Mouse (Mus musculus) CH12.LX (cell line): ENCODE results near the gene Dnajc22. TPM values are rescaled to one million over a fixed set of nuclear protein-coding genes. Genes with fewer than 3 reads are reported as not detected.

Experiments
- DNase-seq: peaks from one replicate; pipeline ENCODE4 v3.0.0-alpha.2; 2013; ENCODE audit errors: extremely low read depth
- H3K27ac ChIP-seq: 2 replicates; pipeline ENCODE4 v1.5.1; 2012; ENCODE audit warnings: low read depth, mild to moderate bottlenecking, control low read depth, moderate library complexity; ENCODE audit not compliant: insufficient read depth
- H3K27me3 ChIP-seq: replicated peaks from 2 replicates; pipeline ENCODE3; 2012; ENCODE audit warnings: inconsistent platforms
- H3K36me3 ChIP-seq, 2 experiments: replicated peaks in 1 of 2; 2 replicates each; pipeline versions ENCODE3 to v1.6.1; 2012; ENCODE audit warnings: inconsistent platforms in 1 of 2, low read length in 1 of 2, mild to moderate bottlenecking in 1 of 2, mixed read lengths in 1 of 2, moderate library complexity in 1 of 2; ENCODE audit not compliant: control insufficient read depth in 1 of 2, insufficient read depth in 1 of 2
- H3K4me1 ChIP-seq, 2 experiments: 2 replicates each; pipeline ENCODE4 v1.6.1; 2012; ENCODE audit warnings: inconsistent platforms in 1 of 2, moderate library complexity in 1 of 2; ENCODE audit not compliant: insufficient read depth in 2 of 2, control insufficient read depth in 1 of 2
- H3K4me2 ChIP-seq: 2 replicates; pipeline ENCODE4 v1.6.1; 2012; ENCODE audit warnings: low read depth, mild to moderate bottlenecking, control low read depth; ENCODE audit not compliant: poor library complexity, insufficient read depth, severe bottlenecking
- H3K4me3 ChIP-seq, 3 experiments: fragments of 150-350 bp in 1 of 3; sonication (generic) in 1 of 3; replicated peaks in 1 of 3; 2 replicates each; pipeline versions ENCODE3 to v1.5.1; 2011 to 2012; ENCODE audit warnings: low read depth in 2 of 3, low read length in 2 of 3, mild to moderate bottlenecking in 2 of 3, moderate library complexity in 2 of 3, control low read depth in 1 of 3, improper control_type of control experiment in 1 of 3, inconsistent platforms in 1 of 3, mixed read lengths in 1 of 3; ENCODE audit not compliant: poor library complexity in 1 of 3
- H3K79me2 ChIP-seq: replicated peaks from 2 replicates; pipeline ENCODE4 v1.6.1; 2012; ENCODE audit warnings: mild to moderate bottlenecking, moderate library complexity; ENCODE audit not compliant: control insufficient read depth, poor library complexity, insufficient read depth, severe bottlenecking; ENCODE audit errors: extremely low read depth
- H3K9ac ChIP-seq: 2 replicates; pipeline ENCODE4 v1.6.1; 2012; ENCODE audit warnings: low read depth, mild to moderate bottlenecking, control low read depth, moderate library complexity; ENCODE audit not compliant: insufficient read depth
- H3K9me3 ChIP-seq: replicated peaks from 2 replicates; pipeline ENCODE3; 2012; ENCODE audit warnings: low read length, inconsistent platforms, mixed read lengths
- CHD1 ChIP-seq: IDR thresholded peaks from 2 replicates; pipeline ENCODE4 v1.6.1; 2012; ENCODE audit warnings: low read depth, low read length, improper control_type of control experiment, inconsistent platforms
- CHD2 ChIP-seq: IDR thresholded peaks from 2 replicates; pipeline ENCODE4 v1.6.1; 2011; ENCODE audit warnings: low read length, improper control_type of control experiment
- CTCF ChIP-seq, 2 experiments: IDR thresholded peaks in 1 of 2; conservative IDR thresholded peaks in 1 of 2; 2 replicates each; pipeline ENCODE4 v1.5.1; 2011 to 2012; ENCODE audit warnings: low read depth in 2 of 2, low read length in 2 of 2, improper control_type of control experiment in 1 of 2, inconsistent platforms in 1 of 2, mild to moderate bottlenecking in 1 of 2, moderate library complexity in 1 of 2
- ELF1 ChIP-seq: IDR thresholded peaks from 2 replicates; pipeline ENCODE4 v1.6.1; 2014; ENCODE audit warnings: low read depth, mild to moderate bottlenecking, inconsistent platforms, low read length, improper control_type of control experiment
- EP300 ChIP-seq: IDR thresholded peaks from 2 replicates; pipeline ENCODE4 v1.6.1; 2011; ENCODE audit warnings: low read length, improper control_type of control experiment
- GABPA ChIP-seq: IDR thresholded peaks from 2 replicates; pipeline ENCODE4 v1.6.1; 2012; ENCODE audit warnings: low read depth, low read length, improper control_type of control experiment, inconsistent platforms; ENCODE audit not compliant: insufficient replicate concordance
- JUND ChIP-seq: conservative IDR thresholded peaks from 2 replicates; pipeline ENCODE4 v1.6.1; 2011; ENCODE audit warnings: low read depth, low read length, improper control_type of control experiment
- PAX5 ChIP-seq: IDR thresholded peaks from 2 replicates; pipeline ENCODE4 v1.6.1; 2012; ENCODE audit warnings: low read length, inconsistent platforms, mixed read lengths
- POLR2A ChIP-seq: IDR thresholded peaks from 2 replicates; pipeline ENCODE4 v1.6.1; 2011; ENCODE audit warnings: low read depth, mild to moderate bottlenecking, improper control_type of control experiment, low read length
- POLR2AphosphoS2 ChIP-seq: IDR thresholded peaks from 2 replicates; pipeline ENCODE4 v1.6.1; 2011; ENCODE audit warnings: low read depth, low read length, improper control_type of control experiment
- RCOR1 ChIP-seq: conservative IDR thresholded peaks from 2 replicates; pipeline ENCODE4 v1.6.1; 2012; ENCODE audit warnings: low read depth, mild to moderate bottlenecking, inconsistent platforms, low read length, improper control_type of control experiment
- SIN3A ChIP-seq: IDR thresholded peaks from 2 replicates; pipeline ENCODE4 v1.6.1; 2012; ENCODE audit warnings: low read length, improper control_type of control experiment, inconsistent platforms
- TCF12 ChIP-seq: IDR thresholded peaks from 2 replicates; pipeline ENCODE4 v1.6.1; 2014; ENCODE audit warnings: low read depth, mild to moderate bottlenecking, inconsistent platforms, low read length, improper control_type of control experiment
- USF1 ChIP-seq: IDR thresholded peaks from 2 replicates; pipeline ENCODE4 v1.6.1; 2014; ENCODE audit warnings: low read depth, mild to moderate bottlenecking, inconsistent platforms, low read length, improper control_type of control experiment
- ZC3H11A ChIP-seq: IDR thresholded peaks from 2 replicates; pipeline ENCODE4 v1.6.1; 2012; ENCODE audit warnings: low read depth, mild to moderate bottlenecking, inconsistent platforms, low read length, improper control_type of control experiment
- ZNF384 ChIP-seq: IDR thresholded peaks from 2 replicates; pipeline ENCODE4 v1.6.1; 2012; ENCODE audit warnings: low read depth, low read length, improper control_type of control experiment, inconsistent platforms
- dilution Hi-C: fragments of 300-500 bp; cut with MboI; formaldehyde crosslinking; loops from 2 replicates; pipeline ENCODE4 v1.14.3; 2020; ENCODE audit warnings: low sequenced_read_pairs; ENCODE audit not compliant: extremely low pct_unique_long_range_greater_than_20kb, extremely low pct_ligation_motif_present
- in situ Hi-C: fragments of 300-500 bp; cut with MboI; formaldehyde crosslinking; loops from 3 replicates; pipeline ENCODE4 v1.14.3; 2019; ENCODE audit warnings: low sequenced_read_pairs, low pct_ligation_motif_present, low pct_unique_long_range_greater_than_20kb, mixed read lengths
- polyA plus RNA-seq: library from polyadenylated mRNA; unstranded; fragments of >175 nt; gene quantifications from 2 replicates; pipeline ENCODE4 v1.2.1, GENCODE M21; 2012; ENCODE audit warnings: low read depth; ENCODE audit not compliant: insufficient read length
- total RNA-seq, 2 experiments: library from RNA; depleted of rRNA; stranded (reverse); fragments of 300-350 nt in 1 of 2; fragments of >200 nt in 1 of 2; gene quantifications; 2 replicates each; pipeline ENCODE4 v1.2.3; 2012 to 2014

Gene Dnajc22
- total and polyA plus RNA-seq, 3 experiments: 10.0 to 24.2 (median 12.4) TPM

GRCm38 (mm10) chr15:99078181-99078910 is 14.6 kb upstream of the Dnajc22 start:
- no peaks in the 10 kb centered on the region for H3K9me3 ChIP-seq
- dilution Hi-C loops: no loop called here
- peaks cover 56 to 70% of the 10 kb centered on the region in 2 experiments for H3K36me3 ChIP-seq
- no peak overlapping the region for H3K4me3 ChIP-seq
- H3K9ac ChIP-seq: no peak overlapping the region
- in situ Hi-C loops: no loop called here
- H3K79me2 ChIP-seq: peaks cover 11% of the 10 kb centered on the region
- H3K4me1 ChIP-seq: peaks cover 6 to 34% of the 10 kb centered on the region in 2 experiments; a peak in 3 of 4 replicates
- H3K27me3 ChIP-seq: no peaks in the 10 kb centered on the region
- no peak overlapping the region for H3K27ac ChIP-seq
- no peak overlapping the region for H3K4me2 ChIP-seq
- peak; percentile 18; the same call in 1 of the 2 replicates for TF ChIP-seq POLR2A
- no peak for TF ChIP-seq GABPA
- no peak for TF ChIP-seq CHD2
- no peak for TF ChIP-seq CHD1
- TF ChIP-seq, all 38 proteins: peak for 1
- DNase-seq: no peak

GRCm38 (mm10) chr15:99079804-99080203 is 13.2 kb upstream of the Dnajc22 start:
- dilution Hi-C loops: no loop called here
- TF ChIP-seq CHD2: no peak
- peak in 1 of 2 experiments; percentile 24; a peak in 1 of 4 replicates for TF ChIP-seq CTCF (conservative IDR thresholded peaks at IDR 0.05 in 1 of 2, IDR thresholded peaks at IDR 0.05 in 1 of 2; ENCODE audit: low read depth in 2 of 2, low read length in 2 of 2)
- no peak for TF ChIP-seq USF1
- TF ChIP-seq ZNF384: peak; percentile 72
- no peak for TF ChIP-seq RCOR1
- no peak for TF ChIP-seq TCF12
- Histone ChIP-seq H3K9me3 (no peaks in the 10 kb centered on the region), H3K4me2 (no peak overlapping the region), H3K9ac (no peak overlapping the region), H3K4me3 (no peak overlapping the region), H3K36me3 (peaks cover 57 to 83% of the 10 kb centered on the region in 2 experiments), H3K27ac (no peak overlapping the region), H3K4me1 (peaks cover 4 to 31% of the 10 kb centered on the region in 2 experiments; a peak in 3 of 4 replicates), H3K79me2 (peaks cover 11% of the 10 kb centered on the region), H3K27me3 (no peaks in the 10 kb centered on the region)
- in situ Hi-C loops: no loop called here
- DNase-seq: no peak

DNA sequence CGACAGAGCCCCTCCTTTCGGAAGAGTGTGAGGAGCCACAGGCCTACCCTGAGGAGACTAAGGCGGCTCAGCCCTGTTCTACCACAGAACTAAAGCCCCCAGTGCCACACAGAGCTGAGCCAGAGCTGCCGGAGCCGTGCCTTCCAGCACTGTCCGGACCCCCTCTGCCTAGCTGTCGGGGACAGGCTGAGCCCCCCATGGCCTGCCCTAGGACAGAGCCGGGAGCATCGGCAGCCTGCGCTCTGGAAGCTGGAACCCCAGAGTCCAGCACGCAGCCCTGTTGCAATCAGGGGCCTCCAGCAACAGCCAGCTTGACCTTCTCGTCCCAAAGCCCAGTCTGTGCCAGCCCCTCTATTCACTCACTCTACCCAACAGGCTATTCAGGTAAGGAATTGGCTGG is 10.6 kb upstream of the Dnajc22 start:
- dilution Hi-C loops (no loop called here), in situ Hi-C loops (no loop called here)
- Histone ChIP-seq H3K4me2 (no peak overlapping the region), H3K36me3 (peaks cover 48 to 80% of the 10 kb centered on the region in 2 experiments), H3K9me3 (peaks cover 2% of the 10 kb centered on the region), H3K9ac (no peak overlapping the region), H3K79me2 (peaks cover under 1% of the 10 kb centered on the region), H3K27ac (no peak overlapping the region), H3K4me1 (peaks cover 4 to 19% of the 10 kb centered on the region in 2 experiments; a peak in 3 of 4 replicates), H3K27me3 (no peaks in the 10 kb centered on the region), H3K4me3 (no peak overlapping the region)
- DNase-seq: no peak
- TF ChIP-seq PAX5: no peak
- TF ChIP-seq JUND: no peak
- no peak for TF ChIP-seq SIN3A
- no peak for TF ChIP-seq ELF1
- TF ChIP-seq POLR2AphosphoS2: no peak
- TF ChIP-seq POLR2A: no peak
- no peak for TF ChIP-seq EP300
- TF ChIP-seq ZC3H11A: no peak
- TF ChIP-seq CHD1: no peak
- no peak for TF ChIP-seq CHD2
